Mouse (Mus musculus) splenic B cell, adult 2 months (primary cell): ENCODE measurements around the gene Slc16a7.

ENCODE experiments used
- DNase-seq: peaks from one replicate; pipeline ENCODE4 v3.0.0-alpha.2; 2011; ENCODE audit warnings: low read depth, low spot score
- H3K27me3 ChIP-seq: 2 replicates; pipeline ENCODE4 v1.6.1; 2012; ENCODE audit warnings: mild to moderate bottlenecking, low read length, moderate library complexity, mixed read lengths; ENCODE audit not compliant: control insufficient read depth, poor library complexity, insufficient read depth, severe bottlenecking
- H3K36me3 ChIP-seq: 2 replicates; pipeline ENCODE4 v1.6.1; 2012; ENCODE audit warnings: mild to moderate bottlenecking, low read length, moderate library complexity, mixed read lengths; ENCODE audit not compliant: control insufficient read depth, poor library complexity, insufficient read depth, severe bottlenecking

The Slc16a7 gene

DNA sequence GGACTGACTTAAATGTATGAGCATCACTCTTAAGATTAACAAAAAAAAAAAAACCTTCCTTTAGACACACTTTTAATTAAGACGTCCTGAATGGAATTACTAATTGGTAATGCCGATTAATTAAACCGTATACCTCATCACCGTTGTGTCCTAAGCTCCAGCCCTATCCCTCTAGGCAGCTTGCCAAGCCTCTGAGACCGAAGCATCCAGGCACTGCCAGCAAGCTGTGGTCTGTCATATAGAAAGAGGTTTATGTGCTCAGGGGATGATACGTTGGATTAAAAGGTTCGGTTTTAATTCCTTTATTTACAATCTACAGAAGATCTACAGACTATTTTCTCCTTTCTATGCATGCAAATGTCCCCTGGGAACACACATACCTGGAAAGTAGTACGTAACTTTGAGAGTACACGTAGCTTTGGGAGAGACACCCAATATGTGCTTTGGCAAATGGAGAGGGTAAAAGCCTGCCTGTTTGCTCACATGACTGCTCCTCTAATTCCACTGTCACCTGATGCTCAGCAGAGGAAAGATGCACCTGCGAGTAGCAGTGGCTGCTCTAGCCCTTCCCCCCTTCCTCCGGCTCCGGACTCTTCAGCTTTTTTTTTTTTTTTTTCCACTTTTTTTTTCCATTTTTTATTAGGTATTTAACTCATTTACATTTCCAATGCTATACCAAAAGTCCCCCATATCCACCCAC is 114.0 kb downstream of the Slc16a7 start:
- no peaks in the 10 kb centered on the region for H3K36me3 ChIP-seq
- H3K27me3 ChIP-seq = no peaks in the 10 kb centered on the region
- no peak for DNase-seq

DNA sequence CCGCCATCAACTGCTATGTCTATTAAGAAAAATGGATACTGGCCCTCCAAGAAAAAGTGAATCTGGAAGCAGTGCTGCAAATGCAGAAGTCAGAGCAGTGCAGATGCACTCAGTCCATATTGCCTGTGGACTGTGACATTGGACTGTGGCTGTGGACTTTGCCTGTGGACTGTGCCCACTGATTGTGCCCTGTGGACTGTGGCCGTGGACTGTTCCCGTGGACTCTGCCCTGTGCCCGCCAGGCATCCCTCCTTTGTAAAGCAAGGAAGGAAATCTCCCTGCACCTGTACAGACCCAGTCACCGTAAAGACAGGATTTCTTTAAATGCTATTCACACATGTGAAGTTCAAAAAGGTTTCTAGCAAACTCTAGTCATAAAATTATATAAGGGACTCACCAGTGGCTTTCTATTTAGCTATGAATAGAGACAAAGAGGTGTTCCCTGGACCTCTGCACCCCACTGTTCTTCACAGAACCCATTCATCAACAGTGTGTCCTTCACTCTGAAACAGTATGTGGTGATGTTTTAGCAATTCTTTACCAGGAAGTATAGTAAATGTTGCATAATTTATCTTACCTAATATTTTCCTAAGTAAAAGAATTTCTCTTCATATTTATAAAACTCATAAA is 114.6 kb downstream of the Slc16a7 start:
- DNase-seq = no peak
- H3K27me3 ChIP-seq = no peaks in the 10 kb centered on the region
- H3K36me3 ChIP-seq = no peaks in the 10 kb centered on the region

DNA sequence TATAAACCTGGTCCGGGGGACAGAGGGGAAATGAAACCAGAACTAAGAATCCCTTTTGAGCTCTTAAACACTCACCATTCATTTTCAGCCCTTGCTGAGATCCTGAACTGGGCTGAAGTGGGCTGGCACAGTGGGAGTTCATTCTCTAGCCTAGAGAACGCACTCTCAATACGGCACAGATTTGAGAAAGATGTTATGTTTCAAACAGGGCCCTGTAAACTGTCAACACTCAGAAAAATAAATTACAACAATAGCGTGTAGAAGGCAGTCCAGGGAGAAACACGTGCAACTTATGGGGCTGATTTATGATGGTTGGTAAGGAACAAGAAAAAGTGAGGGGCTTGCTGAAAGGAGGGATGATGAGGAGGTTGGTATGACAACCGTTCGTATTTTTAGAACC is 115.5 kb downstream of the Slc16a7 start:
- no peaks in the 10 kb centered on the region for H3K36me3 ChIP-seq
- H3K27me3 ChIP-seq = no peaks in the 10 kb centered on the region
- DNase-seq = peak; percentile 18

DNA sequence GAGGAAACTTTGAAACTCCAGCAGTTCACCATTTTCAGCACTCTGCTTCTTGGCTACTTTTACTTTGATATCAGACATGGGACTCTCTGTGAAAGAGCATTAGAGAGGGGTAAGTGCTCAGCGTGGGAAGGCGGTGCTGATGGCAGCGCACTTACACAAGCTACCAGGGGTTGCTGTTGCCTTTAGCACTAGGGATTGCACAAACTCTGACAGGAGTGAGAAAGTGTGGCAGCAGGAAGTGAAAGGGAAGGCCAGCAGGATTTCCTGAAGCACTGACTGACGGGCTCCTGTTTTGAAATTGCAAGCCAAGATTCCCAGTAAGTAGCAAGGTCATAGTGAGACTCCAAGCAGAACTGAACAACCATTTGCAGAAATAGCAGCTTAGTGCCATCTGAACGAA is 117.8 kb downstream of the Slc16a7 start:
- Histone ChIP-seq H3K36me3 (no peaks in the 10 kb centered on the region), H3K27me3 (no peaks in the 10 kb centered on the region)
- no peak for DNase-seq

DNA sequence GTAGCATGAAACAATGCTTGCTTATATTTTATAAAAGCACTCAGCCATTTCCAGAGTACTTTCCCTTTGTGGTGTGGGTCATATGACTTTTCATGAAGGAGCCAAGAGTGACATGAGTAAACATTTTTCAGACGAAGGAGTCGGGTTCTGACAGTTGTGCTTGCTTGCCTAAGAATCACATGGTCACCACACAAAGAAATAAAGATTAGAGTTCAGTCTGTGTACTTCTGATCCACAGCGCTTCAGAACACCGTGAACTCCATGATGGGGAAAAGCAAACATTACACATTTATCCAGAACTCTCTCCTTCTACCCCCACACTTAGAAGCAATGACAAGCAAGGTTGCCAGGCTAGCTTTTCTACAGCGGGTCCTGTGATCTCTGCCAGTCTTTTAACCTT is 119.0 kb downstream of the Slc16a7 start:
- no peak for DNase-seq
- Histone ChIP-seq H3K27me3 (no peaks in the 10 kb centered on the region), H3K36me3 (no peaks in the 10 kb centered on the region)

DNA sequence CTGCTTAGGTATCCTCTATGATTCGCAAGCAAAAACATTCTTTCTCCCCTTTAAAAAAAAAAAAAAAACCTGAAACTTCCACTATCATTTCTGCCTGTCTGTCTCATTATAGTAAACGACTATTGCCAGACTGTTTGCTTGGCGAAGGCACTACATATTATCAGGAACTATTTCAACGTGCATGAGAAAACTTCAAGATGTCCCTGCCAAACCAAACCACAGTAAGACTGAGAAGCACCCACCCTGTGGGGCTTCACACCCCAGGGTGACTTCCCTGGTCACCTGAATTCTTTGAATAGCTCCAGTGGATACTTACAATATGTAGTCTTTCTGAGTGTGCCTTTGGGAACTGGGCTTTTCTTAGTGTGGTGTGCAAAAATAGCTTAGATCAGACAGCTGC is 122.9 kb downstream of the Slc16a7 start:
- no peaks in the 10 kb centered on the region for H3K36me3 ChIP-seq
- no peak for DNase-seq
- no peaks in the 10 kb centered on the region for H3K27me3 ChIP-seq

DNA sequence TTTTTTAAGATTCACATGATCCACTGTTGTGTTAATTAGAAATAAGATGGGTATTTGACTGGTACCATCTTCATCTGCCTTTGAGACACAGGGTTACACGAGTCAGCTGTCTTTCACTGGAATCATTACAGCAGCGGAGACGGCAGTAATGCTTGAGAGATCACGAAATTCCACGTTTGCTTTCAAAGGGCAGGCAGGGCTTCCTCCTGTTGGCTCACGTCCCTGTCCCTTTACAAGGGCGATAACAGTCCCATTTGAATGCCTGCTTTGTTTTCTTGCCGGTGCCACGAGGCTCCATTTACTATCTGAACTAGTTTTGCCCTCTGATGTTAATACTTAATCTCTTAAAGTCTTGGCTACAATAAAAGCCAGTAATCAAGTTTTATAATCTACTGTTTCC is 123.4 kb downstream of the Slc16a7 start:
- no peaks in the 10 kb centered on the region for H3K36me3 ChIP-seq
- DNase-seq = no peak

DNA sequence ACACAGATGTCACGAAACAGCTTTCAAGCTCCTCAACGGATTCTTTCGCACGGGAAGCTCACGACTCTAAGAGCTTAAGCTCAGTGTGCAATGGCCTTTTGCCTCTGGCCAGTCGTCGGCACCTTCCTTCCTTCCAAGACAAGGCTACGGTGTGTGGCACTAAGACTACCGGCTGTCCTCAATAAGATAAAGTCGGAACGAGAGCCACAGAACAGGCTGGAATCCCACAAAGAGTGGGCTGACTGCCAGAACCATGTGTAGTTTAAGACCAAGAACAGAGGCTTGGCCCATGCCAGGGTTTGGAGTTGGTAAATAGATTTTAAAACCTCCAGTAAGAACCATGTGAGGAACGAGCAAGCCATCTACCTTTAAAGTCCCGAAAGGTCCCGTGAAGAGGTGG is 123.8 kb downstream of the Slc16a7 start:
- H3K36me3 ChIP-seq = no peaks in the 10 kb centered on the region
- H3K27me3 ChIP-seq = no peaks in the 10 kb centered on the region
- DNase-seq = no peak

More for the DNA sequence above, 123.4 kb downstream of the Slc16a7 start:
- no peaks in the 10 kb centered on the region for H3K27me3 ChIP-seq

DNA sequence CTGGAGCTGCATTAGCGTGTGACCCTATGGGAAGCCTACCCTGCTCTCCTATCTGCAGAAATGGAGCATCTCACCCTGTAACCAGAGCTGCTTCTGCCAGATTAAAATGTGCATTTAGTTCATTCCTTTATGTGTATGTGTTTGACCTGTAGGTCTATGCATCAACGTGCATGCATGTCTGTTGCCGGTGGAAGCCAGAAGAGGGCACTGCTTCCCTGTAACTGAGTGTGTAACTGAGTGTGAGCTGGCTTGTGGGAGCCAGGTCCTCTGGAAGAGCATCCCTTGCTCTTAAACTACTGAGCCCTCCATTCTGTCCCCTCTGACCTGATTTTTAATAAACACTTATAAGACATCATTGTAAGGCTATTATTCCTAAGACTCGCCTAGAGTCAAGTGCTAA is 124.3 kb downstream of the Slc16a7 start:
- Histone ChIP-seq H3K36me3 (no peaks in the 10 kb centered on the region), H3K27me3 (no peaks in the 10 kb centered on the region)
- peak; percentile 63 for DNase-seq

DNA sequence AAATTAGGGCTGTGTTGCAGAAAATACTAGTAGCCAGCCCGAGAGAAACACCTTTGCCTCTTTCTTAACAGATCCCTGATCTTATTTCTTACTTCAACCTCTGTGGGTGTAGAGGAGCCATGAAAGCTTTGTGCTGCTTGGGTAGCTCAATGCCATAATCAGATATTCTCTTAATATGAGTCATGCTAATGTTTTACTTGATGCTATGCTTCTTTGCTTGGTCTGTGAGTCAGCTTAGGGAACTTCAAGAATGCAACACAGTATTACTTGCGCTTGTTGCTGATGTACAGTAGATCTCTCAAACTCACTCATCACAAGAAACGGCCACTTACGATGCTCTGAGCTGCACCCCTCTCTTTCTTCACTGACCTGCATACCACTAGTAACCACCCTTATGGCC is 133.4 kb downstream of the Slc16a7 start:
- H3K27me3 ChIP-seq = no peaks in the 10 kb centered on the region
- no peak for DNase-seq
- H3K36me3 ChIP-seq = no peaks in the 10 kb centered on the region

DNA sequence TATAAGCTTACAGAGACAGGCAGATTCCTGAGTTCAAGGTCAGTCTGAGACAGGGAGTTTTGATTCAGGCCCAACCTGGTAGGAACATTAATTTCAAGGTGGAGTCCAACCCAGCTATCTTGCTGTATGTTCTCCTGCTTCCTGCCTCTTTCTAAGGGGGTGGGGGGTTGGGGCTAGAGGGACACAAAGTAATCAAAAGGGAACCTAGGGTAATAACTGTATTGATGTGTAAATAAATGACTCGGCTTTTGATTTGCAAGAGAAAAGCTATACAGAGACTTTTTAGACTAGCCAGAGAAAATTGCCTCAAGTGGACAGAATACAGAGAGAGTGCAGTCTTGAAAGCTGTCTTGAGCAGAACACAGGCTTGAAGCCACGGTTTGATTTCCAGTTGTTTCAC is 174.7 kb downstream of the Slc16a7 start:
- no peaks in the 10 kb centered on the region for H3K27me3 ChIP-seq
- no peaks in the 10 kb centered on the region for H3K36me3 ChIP-seq
- DNase-seq = no peak

DNA sequence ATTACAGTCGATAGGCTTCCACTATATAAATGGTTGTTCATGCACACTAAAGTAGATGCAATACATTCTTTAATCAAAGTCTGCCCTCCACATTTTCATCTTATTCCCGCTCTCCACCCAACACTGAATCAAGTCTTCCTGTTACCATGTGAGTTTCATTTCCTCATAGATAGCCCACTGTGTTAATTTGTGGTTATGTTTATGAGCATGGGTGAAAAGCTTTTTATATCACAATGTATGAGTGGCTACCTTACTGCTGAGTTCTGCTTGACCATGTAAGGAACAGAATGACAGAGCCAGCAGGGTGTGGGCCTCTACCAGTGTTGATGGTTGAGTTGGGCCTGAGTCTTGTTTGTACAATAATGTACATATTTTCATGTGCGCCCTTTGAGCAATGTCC is 175.5 kb downstream of the Slc16a7 start:
- H3K27me3 ChIP-seq = no peaks in the 10 kb centered on the region
- DNase-seq = peak; percentile 1
- no peaks in the 10 kb centered on the region for H3K36me3 ChIP-seq

DNA sequence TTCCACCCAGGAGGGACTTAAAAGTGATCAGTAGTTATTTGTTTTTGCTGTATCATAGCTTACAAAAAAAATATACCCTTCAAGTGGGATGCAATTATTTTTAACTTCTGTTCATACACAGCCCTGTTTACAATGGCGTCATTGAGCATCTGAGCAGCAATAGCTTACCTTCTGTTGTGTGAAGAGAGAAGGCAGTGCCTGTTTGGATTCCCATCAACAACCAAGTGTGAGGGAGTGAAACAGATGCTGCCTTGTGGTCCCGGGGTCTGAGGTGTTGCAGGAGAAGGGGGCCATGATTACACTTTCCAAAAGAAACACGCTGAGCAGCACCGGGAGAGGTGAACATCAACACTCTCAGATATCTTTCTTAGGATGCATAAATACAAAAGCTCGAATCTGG is 201.7 kb downstream of the Slc16a7 start:
- Histone ChIP-seq H3K36me3 (no peaks in the 10 kb centered on the region), H3K27me3 (no peaks in the 10 kb centered on the region)
- no peak for DNase-seq

DNA sequence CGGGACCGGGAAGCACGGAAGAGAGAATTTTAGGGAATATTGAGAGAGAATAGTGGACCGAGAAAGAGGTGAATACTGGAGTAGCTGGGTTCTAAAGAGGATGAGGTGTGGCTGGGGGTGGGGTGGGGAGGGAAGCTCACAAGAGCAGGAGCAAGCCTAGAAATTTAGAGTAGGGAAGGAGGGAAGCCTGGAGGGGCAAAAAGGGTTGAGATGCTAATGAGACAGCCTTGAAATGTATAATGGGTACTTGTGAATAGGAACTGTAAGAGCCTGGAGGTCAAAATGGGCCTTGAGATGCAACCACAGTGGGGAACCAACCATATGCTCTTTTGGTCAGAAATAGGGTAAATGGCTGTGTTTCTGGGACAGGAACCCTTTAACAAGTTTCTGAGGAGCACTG is 203.9 kb downstream of the Slc16a7 start:
- no peaks in the 10 kb centered on the region for H3K36me3 ChIP-seq
- H3K27me3 ChIP-seq = no peaks in the 10 kb centered on the region
- no peak for DNase-seq

DNA sequence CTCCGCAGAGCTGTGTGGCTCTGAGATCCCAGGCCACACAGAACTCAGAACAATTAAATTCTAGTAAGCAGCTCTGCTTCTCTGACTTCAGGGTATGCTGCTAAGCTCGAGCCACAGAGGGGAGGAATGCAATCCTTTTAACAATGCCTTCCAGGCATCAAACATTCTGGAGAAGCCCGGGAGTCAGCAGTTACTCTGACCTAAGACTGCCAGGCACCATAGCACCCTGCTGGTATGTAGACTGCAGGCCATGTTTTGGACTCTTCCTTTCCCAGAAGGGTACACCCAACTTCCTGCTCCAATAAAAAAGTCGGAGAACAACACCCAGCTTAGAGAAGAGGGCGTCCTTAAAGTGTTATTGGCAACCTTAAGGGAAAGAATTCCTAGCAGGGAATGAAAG is 205.1 kb downstream of the Slc16a7 start:
- no peak for DNase-seq
- Histone ChIP-seq H3K36me3 (no peaks in the 10 kb centered on the region), H3K27me3 (no peaks in the 10 kb centered on the region)

DNA sequence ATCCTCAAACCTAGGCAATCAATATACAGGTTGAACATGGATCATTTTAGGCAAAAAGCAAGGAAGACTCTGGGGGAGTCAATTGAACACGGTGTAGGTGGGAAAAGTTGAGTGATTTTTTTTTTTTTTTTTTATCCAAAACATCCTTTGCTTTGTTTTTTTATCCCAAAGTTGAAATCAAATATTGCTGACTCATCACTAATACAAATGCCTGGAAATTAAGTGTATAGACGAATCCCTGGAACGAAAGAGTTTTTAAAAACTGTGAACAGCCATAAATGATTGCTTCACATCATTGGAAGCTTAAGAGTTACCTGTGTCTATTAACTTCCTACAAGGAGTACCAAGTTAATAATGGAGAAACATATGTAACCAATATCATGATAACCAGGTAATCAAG is 206.7 kb downstream of the Slc16a7 start:
- no peaks in the 10 kb centered on the region for H3K36me3 ChIP-seq
- DNase-seq = no peak
- no peaks in the 10 kb centered on the region for H3K27me3 ChIP-seq
